ENCODE assay signal across 9 mouse cellular contexts in the genomic region with DNA sequence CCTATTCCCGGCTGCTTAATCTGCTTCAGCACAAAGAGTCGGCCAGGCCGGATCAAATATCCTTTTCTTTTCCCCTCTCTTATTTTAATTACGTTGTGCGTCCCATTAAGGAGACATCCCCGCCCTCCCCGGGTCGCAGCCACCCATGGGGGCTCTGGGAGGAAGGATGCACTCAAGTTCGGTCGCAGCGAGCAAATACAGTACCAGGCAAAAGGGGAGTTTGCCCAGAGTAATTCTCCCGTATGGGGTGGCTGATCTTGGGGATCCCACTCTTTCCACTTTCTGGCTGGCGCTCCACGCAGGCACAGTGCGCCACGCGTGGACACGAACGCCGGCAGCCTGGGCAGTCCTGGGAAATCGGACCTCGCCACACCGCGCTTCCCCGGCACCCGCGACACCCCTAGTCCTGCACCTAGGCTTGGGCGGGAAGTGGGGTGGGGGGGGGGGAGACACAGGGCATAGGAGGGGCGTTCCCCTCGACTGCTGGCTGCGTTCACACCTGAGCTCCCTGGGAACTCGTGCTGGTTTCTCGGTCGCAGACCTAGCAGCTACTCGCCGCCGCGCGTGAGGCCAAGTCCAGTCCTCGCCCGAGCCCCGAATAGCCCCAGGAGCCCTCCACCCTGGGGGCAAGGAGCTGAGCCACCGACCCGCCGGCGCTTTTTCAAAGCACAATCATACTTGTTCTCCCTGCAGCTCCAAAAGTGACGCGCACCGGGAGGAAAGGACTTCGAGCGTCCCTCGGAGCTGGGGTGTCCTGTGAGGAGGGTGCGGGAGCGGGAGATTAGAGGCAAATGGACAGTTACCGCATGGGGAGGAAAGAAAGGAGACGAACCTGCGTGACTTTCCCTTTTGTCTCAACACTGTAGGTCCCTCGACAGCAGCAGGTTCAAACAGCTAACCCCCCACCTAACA.
DNase-seq lines count a peak whose midpoint lies in the region; ATAC-seq and TF ChIP-seq lines count a peak whose summit lies in the region.
"Had no signal": no experiment of that assay in that cellular context is flagged by ENCODE, and none has a peak within 500 bp of the region (broad histone marks: within the 10 kb centered on the region; RNA-seq: fewer than 3 reads in every experiment).

No protein-coding gene starts in this region.

- ATAC-seq in lung, embryonic 14.5 days (ENCODE audit: insufficient read depth): peak; percentile 57
- no peak; the same call in 1 of the 2 replicates for ATAC-seq in heart, embryonic 14.5 days (ENCODE audit: insufficient number of reproducible peaks, insufficient read depth, low FRiP score, low read depth)
- no peak; the same call in 1 of the 2 replicates for ATAC-seq in limb, embryonic 12.5 days (ENCODE audit: insufficient number of reproducible peaks, insufficient read depth, low FRiP score, low TSS enrichment, low read depth)
- peak; percentile 70 for ATAC-seq in midbrain, embryonic 15.5 days (replicated peaks)
- no peak for ATAC-seq in monocyte, adult 5-6 weeks (replicated peaks; ENCODE audit: insufficient number of reproducible peaks, low FRiP score, low TSS enrichment, poor library complexity, severe bottlenecking)
- ATAC-seq: Patski had no signal

- TF ChIP-seq CTCF in lung, embryonic 14.5 days (IDR thresholded peaks at IDR 0.05; ENCODE audit: low read depth): 0 out of 2 replicates have a peak, but pooled peaks have one; percentile 4

- peak overlapping the region; percentile 95 for H3K27ac ChIP-seq in lung, embryonic 14.5 days (ENCODE audit: low read depth)
- peak overlapping the region; percentile 8 to 67; a peak in 3 of 4 replicates for H3K27ac ChIP-seq in heart, embryonic 14.5 days (replicated peaks in 1 of 2; ENCODE audit: control insufficient read depth in 1 of 2, insufficient read depth in 1 of 2, low read depth in 2 of 2, low read length in 2 of 2)
- no peak overlapping the region for H3K27ac ChIP-seq in limb, embryonic 12.5 days
- no peak overlapping the region for H3K27ac ChIP-seq in midbrain, embryonic 15.5 days

- H3K36me3 ChIP-seq in lung, embryonic 14.5 days (ENCODE audit: insufficient read depth): no peaks in the 10 kb centered on the region
- no peaks in the 10 kb centered on the region for H3K36me3 ChIP-seq in heart, embryonic 14.5 days (ENCODE audit: control insufficient read depth, insufficient read depth, low read length)
- H3K36me3 ChIP-seq in limb, embryonic 12.5 days: no peaks in the 10 kb centered on the region
- H3K36me3 ChIP-seq in midbrain, embryonic 15.5 days (replicated peaks): no peaks in the 10 kb centered on the region

- 0 out of 2 replicates have a peak, but pooled peaks cover 20% of the 10 kb centered on the region for H3K27me3 ChIP-seq in lung, embryonic 14.5 days (ENCODE audit: insufficient read depth, low read length)
- peaks cover 8% of the 10 kb centered on the region; the same call in 1 of the 2 replicates for H3K27me3 ChIP-seq in heart, embryonic 14.5 days (ENCODE audit: control insufficient read depth, insufficient read depth, low read length)
- H3K27me3 ChIP-seq in limb, embryonic 12.5 days: peaks cover 63% of the 10 kb centered on the region
- H3K27me3 ChIP-seq in midbrain, embryonic 15.5 days (replicated peaks): peaks cover 42% of the 10 kb centered on the region

- peak overlapping the region; percentile 51 for H3K4me3 ChIP-seq in lung, embryonic 14.5 days (ENCODE audit: low read depth, low read length)
- H3K4me3 ChIP-seq in heart, embryonic 14.5 days (ENCODE audit: control insufficient read depth in 1 of 2, insufficient read depth in 1 of 2, low read depth in 1 of 2, low read length in 2 of 2): peak overlapping the region; percentile 47 to 55
- peak overlapping the region; percentile 29 for H3K4me3 ChIP-seq in limb, embryonic 12.5 days (replicated peaks)
- peak overlapping the region; percentile 30 for H3K4me3 ChIP-seq in midbrain, embryonic 15.5 days

- WGBS in lung, embryonic 14.5 days: under 1% methylated on average over 58 of the region's 58 CpGs
- WGBS in heart, embryonic 14.5 days: under 1% methylated on average over 55 of the region's 58 CpGs
- under 1% methylated on average over 58 of the region's 58 CpGs for WGBS in limb, embryonic 12.5 days
- WGBS in midbrain, embryonic 15.5 days: under 1% methylated on average over 58 of the region's 58 CpGs

- H3K4me1 ChIP-seq in lung, embryonic 14.5 days (ENCODE audit: insufficient read depth): peaks cover 9% of the 10 kb centered on the region; the same call in 1 of the 2 replicates
- H3K4me1 ChIP-seq in heart, embryonic 14.5 days (ENCODE audit: control insufficient read depth in 2 of 2, insufficient read depth in 2 of 2, low read length in 2 of 2): peaks cover 9 to 21% of the 10 kb centered on the region in 2 experiments
- peaks cover 14% of the 10 kb centered on the region for H3K4me1 ChIP-seq in limb, embryonic 12.5 days (replicated peaks)
- H3K4me1 ChIP-seq in midbrain, embryonic 15.5 days: peaks cover 29% of the 10 kb centered on the region

- peak overlapping the region; percentile 92 for H3K4me2 ChIP-seq in lung, embryonic 14.5 days
- peak overlapping the region; percentile 95 for H3K4me2 ChIP-seq in heart, embryonic 14.5 days (ENCODE audit: low read length)
- H3K4me2 ChIP-seq in limb, embryonic 12.5 days: peak overlapping the region; percentile 59
- H3K4me2 ChIP-seq in midbrain, embryonic 15.5 days: peak overlapping the region; percentile 56

- H3K9me3 ChIP-seq in lung, embryonic 14.5 days (ENCODE audit: low read depth, low read length): no peaks in the 10 kb centered on the region
- no peaks in the 10 kb centered on the region for H3K9me3 ChIP-seq in heart, embryonic 14.5 days (ENCODE audit: control insufficient read depth, low read length)
- no peaks in the 10 kb centered on the region for H3K9me3 ChIP-seq in limb, embryonic 12.5 days
- no peaks in the 10 kb centered on the region for H3K9me3 ChIP-seq in midbrain, embryonic 15.5 days

- peak; percentile 64 for DNase-seq in lung, embryonic 14.5 days
- DNase-seq in lung, postnatal 25 days (ENCODE audit: low spot score): no peak
- DNase-seq in cerebellum, postnatal 14 days: peak; percentile 78 to 82
- DNase-seq in left cerebral cortex, postnatal 36 days (ENCODE audit: low spot score in 2 of 2): no peak

- intact Hi-C loops in left cerebral cortex, postnatal 36 days (cut with DNase I): loop anchor here (10.0 kb wide), 1 partner anchor 323 kb away; no protein-coding TSS in a partner anchor

- peak overlapping the region; percentile 87 for H3K9ac ChIP-seq in lung, embryonic 14.5 days
- H3K9ac ChIP-seq in heart, embryonic 14.5 days (ENCODE audit: low read length): peak overlapping the region; percentile 74
- H3K9ac ChIP-seq in limb, embryonic 12.5 days (replicated peaks): peak overlapping the region; percentile 37; the same call in 1 of the 2 replicates
- H3K9ac ChIP-seq in midbrain, embryonic 15.5 days: peak overlapping the region; percentile 22; the same call in 1 of the 2 replicates

Comparison
In these comparisons a context has a peak if more than half of its experiments do, and no peak if none do; other contexts are left out.
1. DNase-seq: peak in lung, embryonic 14.5 days (single experiment) and cerebellum, postnatal 14 days (2 of 2); none in lung, postnatal 25 days (single experiment) and left cerebral cortex, postnatal 36 days (0 of 2).
2. ATAC-seq: peak in lung, embryonic 14.5 days (single experiment) and midbrain, embryonic 15.5 days (single experiment); none in heart, embryonic 14.5 days (single experiment), limb, embryonic 12.5 days (single experiment) and monocyte, adult 5-6 weeks (single experiment).
3. H3K27ac ChIP-seq: peak in lung, embryonic 14.5 days (single experiment) and heart, embryonic 14.5 days (2 of 2); none in limb, embryonic 12.5 days (single experiment) and midbrain, embryonic 15.5 days (single experiment).
4. H3K9ac ChIP-seq: peak in every context shown above with its lines; median percentile 87 in lung, embryonic 14.5 days; 74 in heart, embryonic 14.5 days; 37 in limb, embryonic 12.5 days; 22 in midbrain, embryonic 15.5 days.
5. Peak in every context shown above with its lines, with median percentiles within 50 percentile points of each other: H3K4me2 ChIP-seq and H3K4me3 ChIP-seq.